Mouse (Mus musculus) T-cell, adult 2 months (primary cell): ENCODE data around the gene Psg27.
"Not testable (repeated sequence)": the region's sequence is repeated elsewhere in the genome, so short reads cannot be mapped to it uniquely, and the experiment has no call there.

ENCODE experiments used
- DNase-seq: peaks from one replicate; pipeline ENCODE4 v3.0.0; 2022; ENCODE audit warnings: low spot score

The Psg27 gene

DNA sequence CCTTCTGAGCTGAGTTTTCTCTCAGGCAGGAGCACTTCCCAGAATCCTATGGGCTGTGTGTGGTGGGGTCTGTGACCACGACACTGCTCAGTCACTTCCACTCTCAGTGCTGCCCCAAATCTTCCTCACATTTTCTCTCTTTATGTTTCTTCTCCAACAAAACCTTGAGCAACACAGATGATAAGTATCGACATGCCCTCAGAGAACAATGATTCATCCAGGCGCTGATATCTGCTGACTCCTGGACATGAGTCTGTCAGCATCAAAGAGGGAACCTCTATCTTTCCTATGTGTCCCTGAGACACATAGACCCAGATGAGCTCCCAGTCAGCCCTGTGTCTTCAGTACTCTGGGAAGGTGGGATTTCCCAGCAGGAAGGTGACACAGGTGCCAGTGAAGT lies at the start of gene Psg27:
Gene Psg27, minus strand, starts transcription at position 101 of the 400 bp plus-strand sequence.
- no peak for DNase-seq

DNA sequence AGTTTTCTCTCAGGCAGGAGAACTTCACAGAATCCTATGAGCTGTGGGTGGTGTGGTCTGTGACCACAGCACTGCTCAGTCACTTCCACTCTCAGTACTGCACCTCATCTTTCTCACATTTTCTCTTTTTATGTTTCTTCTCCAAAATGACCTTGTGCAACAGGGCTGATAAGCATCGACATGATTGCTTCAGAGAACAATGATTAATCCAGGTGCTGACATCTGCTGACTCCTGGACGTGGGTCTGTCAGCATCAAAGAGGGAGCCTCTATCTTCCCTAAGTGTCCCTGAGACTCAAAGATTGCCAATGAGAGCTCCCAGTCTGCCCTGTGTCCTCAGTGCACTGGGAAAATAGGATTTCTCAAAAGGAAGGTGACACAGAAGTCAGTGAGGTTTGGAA lies 49.3 kb upstream of the Psg27 start, which contains the start of gene Psg23:
Gene Psg23, minus strand, starts transcription at position 101 of the 400 bp plus-strand sequence.
- not testable (repeated sequence) for DNase-seq

DNA sequence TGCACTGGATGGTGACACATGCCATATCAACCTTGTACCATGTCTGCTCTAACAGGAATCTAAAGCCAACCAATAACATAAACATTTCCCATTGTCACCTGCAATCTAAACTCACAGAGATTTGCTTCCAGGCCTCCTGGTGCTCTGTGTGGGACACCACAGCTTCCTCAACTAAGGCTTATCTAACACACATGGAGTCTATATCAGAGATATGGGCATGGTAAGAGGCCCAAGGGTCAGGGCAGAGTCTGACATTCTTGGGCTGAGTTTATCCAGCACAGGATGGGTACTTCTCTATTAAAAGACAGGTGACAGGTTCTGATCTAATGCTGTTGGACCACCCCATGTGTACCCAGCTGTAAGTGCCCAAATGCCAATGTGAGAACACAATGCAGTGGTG lies 7.3 kb downstream of the Psg27 start:
- DNase-seq = no peak

- not testable (repeated sequence) for DNase-seq
Observed at GRCm38 (mm10) chr7:18555751-18556150, 11.4 kb downstream of the Psg27 start.

DNA sequence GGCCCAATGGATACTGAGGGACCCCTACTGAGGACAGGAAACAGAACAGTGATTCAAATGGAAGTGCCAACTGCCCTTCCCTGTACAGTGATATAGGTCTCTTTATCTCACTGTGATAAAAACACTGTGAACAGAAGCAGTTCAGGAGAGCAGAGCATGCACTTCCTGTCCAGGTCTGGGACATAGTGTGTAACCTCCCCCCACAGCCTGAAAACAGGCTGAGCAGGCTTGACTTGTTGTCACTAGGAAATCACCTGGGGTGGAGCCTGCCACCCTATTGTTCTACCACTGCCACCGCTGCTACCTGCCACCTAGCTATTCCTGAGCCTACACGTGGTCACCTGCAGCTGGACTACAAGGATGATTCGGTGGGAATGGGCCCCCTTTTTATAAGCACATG lies 33.7 kb downstream of the Psg27 start:
- DNase-seq = no peak

- no peak for DNase-seq
Observed at GRCm38 (mm10) chr7:18532169-18532568, 34.9 kb downstream of the Psg27 start, which contains the start of gene Psg25. Gene Psg25, minus strand, starts transcription at chr7:18532269.

GRCm38 (mm10) chr7:18524668-18525067 lies 42.4 kb downstream of the Psg27 start:
- DNase-seq = no peak

GRCm38 (mm10) chr7:18512848-18513247 lies 54.3 kb downstream of the Psg27 start:
- DNase-seq = not testable (repeated sequence)

DNA sequence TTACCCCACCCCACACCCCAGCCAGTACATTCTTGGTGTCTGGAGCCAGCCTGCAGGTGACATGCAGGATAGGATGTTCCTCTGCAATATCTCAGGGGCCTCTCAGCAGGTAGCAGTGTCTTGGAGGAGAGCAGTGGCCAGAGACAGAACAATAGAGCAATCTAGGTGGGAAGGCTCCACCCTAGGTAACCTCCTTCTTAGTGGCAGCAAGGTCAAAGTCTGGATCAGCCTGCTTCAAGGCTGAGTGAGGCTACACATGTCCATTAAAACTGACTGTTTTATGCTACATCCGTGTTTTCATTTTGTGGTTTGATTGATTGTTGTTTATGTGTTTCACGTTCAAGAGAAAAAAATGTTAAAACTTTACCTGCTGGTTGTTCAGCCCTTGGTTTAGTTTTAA lies 54.7 kb downstream of the Psg27 start:
- not testable (repeated sequence) for DNase-seq

GRCm38 (mm10) chr7:18511479-18511878 lies 55.6 kb downstream of the Psg27 start:
- DNase-seq = no peak
